Mouse (Mus musculus) layer of hippocampus, postnatal 36 days (tissue): ENCODE results near the gene Tet1. TPM values are rescaled to one million over a fixed set of nuclear protein-coding genes. Genes with fewer than 3 reads are reported as not detected.
A peak's percentile ranks its signal among the peaks of the same experiment; 100 is the strongest.

Source experiments
- DNase-seq, 2 experiments: peaks; one replicate each; pipeline ENCODE4 v3.0.0; 2022
- total RNA-seq, 2 experiments: library from RNA; stranded (reverse); gene quantifications; 2 replicates each; pipeline ENCODE4 v1.2.3; 2021

Tet1 gene
- total RNA-seq, 2 experiments from 2014 or later: 17.0 to 19.4 TPM

DNA sequence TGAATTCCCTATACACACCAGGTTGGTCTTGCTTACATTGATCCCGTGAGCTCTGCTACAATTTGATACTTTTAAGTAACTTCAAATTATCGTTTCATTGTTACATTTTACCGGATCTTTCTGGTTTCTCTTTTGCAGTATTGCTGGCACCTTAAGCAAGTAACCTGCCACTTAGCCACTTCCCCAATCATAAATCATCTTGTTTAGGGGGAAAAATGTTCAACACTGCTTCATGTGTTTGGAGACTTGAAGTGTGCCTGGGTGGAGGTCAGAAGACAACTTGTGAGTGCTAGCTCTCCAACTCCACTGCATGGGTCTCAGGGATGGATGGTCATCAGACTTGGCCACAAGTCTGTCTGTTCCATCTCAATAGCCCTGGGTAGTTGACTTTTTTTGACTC, 17.8 kb downstream of the Tet1 start:
- DNase-seq: no peak

DNA sequence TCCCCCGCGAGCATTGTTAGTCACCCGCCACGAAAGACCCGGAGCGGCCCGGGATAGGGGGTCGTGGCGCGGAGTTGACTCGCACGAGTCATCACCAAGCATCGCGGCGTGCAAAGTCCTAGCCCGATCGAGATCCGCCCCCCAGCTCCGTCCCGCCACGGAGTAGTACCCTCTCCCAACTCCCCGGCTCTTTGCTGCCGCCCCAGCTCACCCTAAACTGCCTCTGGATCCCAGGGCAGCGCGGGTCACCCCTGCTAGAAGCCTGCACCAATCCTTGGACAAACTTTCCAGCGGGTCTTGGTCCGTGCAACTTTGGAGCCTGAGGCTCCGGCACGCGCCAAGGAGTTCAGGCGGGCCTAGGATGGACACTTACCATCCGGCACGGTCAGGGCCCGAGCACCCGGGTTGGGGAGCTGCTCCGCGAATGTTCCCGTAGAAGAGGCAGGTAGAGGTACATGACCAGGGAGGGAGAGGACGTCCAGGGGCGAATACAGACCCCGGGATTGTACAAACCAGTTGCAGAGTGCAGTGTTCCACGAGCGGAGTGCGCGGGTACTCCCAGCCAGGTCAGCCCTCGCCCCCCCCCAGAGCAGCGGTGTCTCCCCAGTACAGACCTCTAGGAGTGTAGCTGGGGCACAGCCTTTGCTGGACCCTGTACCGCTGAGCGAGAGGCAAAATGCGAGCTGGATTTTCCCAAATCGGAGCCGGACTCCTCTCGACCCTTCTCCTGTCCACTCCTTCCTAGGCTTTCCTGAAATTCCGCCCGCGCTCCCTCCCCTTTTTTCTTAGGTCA, 21.8 kb downstream of the Tet1 start:
- DNase-seq: peak; percentile 4 to 19

DNA sequence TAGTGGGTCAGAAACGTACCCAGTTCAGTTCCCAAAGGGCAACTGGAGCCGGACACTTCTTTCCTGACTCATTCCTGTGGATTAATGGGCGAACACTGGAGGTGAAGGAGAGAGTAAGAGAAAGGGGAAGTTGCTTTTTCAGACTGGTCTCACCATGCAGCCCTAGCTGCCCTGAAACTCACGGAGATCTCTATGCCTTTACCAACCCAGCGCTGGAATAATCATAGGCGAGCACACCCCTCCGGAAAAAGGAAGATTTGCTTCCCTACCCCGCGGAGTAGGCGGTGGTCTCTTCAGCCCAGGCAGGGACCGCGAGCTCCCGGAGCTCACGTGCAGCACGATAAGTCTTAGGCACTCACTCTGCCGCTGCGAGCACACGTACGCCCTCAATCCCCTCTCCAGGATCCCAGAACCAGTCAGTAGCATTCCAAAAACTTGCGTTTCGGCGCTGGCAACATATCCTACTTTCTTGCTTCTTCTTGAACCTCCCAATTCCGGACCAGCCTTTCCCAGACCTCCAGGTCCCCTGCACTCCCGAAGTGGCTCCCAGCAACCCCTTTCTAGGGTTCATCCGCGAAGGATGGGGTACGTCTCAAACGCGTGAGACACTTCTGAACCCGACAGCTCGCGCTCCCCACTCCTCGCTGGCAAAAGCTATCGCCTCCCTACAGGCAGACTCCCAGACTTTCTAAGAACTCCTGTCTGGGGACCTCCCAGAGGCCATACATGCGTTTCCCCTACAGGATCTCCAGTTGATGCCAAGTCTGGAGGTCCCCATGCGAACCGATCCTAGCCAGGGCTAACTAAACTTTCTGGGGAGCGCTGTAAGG, 22.6 kb downstream of the Tet1 start:
- no peak for DNase-seq

DNA sequence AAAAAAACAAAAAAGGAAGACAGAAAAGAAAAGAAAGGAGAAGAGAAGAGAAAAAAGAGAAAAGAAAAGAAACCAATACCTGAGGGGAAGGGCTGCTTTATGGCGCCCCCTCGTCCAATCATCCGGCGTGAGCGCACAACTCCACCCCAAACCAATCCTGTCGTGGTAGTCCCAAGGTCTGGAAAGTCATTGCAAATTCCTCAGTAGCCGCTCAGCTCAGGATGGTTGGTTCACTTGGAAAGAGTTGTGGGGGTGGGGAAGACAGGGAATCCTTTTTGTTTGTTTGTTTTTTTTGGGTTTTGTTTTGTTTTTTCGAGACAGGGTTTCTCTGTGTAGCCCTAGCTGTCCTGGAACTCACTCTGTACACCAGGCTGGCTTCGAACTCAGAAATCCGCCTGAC, 23.3 kb downstream of the Tet1 start:
- DNase-seq: no peak

DNA sequence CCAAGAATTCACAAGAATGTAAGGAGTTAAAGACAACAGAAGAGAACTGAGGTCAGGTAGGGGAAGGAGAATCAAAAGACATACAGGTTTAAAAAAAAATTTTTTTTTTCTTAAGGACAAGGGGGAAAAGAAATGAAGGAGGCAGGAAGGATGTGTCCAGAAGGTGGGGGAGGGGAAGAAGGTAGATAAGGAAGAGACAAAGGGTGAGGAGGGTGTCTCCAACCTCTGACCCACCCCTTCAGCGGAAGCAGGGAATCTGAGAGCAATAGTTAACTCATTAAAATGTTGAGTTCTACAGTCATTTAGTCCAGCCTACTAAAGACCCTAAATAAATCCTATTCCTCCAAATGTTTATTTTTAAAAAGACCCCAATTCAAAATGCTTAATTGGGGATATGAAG, 24.3 kb downstream of the Tet1 start:
- no peak for DNase-seq

DNA sequence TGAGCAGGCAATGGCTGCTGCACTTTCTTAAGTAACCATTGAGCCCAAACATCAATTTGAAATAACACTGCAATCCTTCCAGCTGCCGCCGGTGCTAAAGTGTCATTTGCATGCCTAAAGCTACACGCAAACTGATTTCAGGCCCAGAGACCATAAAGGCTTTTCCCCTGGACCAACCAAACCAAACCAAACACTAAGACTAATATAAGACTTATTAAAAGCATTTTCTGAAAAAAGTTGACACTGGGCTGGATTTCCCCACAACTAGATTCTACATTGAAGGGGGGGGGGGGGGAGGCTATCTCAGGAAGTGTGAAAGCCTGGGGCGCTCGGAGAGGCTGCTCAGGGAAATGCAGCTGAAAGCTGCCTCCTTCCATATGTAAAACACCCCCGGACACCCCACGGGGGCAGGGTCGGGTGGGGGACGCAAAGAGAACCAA, 24.8 kb downstream of the Tet1 start:
- no peak for DNase-seq

DNA sequence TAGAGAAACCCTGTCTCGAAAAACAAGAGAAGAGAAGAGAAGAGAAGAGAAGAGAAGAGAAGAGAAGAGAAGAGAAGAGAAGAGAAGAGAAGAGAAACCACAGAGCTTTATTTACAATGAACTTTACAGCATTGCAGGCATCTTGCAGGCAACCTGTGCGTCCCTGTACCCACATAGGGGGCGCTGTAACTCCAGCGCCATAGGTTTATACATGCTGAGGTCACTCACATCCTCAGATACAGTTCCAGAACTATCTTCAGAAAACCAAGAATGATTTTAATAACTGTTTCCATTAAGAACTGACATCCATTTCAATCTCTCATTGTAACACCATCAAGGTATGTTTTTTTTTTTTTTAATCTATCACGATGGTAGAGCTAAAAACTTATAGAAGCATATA, 27.6 kb downstream of the Tet1 start:
- DNase-seq: no peak

DNA sequence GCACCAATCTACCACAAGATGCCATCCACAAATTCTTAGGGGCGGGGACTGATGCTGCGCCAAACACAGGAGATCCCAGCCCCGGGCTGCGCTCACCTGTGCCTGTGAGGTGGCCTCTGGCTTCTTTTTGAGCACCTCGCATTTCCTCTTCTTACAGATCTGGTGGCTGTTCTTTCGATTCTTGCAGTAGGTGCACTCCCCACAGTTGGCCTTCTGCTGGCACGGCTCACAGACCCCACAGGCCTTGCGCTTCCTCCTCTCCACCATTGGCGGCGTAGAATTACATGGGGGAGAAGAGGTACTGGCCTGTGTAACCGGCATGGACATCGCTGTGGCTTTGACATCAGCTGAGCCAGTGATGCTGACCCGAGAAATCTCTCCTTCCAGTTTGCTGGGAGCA, 30.7 kb downstream of the Tet1 start:
- no peak for DNase-seq

DNA sequence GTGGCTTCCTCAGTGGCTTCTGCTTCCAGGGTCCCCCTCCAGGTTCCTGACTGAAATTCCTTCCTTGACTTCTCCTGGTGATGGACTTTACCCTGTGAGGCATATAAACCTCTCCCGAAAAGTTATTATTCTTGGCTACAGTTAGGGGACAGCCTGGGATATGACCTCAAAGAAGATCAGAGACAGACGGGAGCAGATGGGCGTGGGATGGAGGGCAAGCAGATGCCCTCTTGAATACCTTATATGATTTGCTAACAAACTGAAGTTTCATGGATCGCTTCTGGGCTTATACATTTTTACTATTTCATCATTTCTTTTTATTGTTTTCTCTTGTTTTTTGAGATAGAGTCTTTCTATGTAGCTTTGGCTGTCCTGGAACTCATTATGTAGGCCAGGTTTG, 33.2 kb downstream of the Tet1 start:
- no peak for DNase-seq

DNA sequence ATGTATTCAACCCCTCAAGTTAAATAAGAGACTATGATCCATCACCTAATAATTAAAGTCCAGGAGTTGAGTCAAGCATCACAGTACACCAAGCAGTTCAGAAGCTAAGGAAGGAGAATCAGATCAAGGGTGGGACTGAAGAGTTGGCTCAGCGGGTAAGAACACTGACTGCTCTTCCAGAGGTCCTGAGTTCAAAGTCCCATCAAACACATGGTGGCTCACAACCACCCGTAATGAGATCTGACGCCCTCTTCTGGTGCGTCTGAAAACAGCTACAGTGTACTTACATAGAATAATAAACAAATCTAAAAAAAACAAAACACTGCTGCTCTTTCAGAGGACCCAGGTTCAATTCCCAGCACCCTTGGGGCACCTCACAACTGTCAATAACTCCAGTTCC, 34.0 kb downstream of the Tet1 start:
- DNase-seq: no peak

DNA sequence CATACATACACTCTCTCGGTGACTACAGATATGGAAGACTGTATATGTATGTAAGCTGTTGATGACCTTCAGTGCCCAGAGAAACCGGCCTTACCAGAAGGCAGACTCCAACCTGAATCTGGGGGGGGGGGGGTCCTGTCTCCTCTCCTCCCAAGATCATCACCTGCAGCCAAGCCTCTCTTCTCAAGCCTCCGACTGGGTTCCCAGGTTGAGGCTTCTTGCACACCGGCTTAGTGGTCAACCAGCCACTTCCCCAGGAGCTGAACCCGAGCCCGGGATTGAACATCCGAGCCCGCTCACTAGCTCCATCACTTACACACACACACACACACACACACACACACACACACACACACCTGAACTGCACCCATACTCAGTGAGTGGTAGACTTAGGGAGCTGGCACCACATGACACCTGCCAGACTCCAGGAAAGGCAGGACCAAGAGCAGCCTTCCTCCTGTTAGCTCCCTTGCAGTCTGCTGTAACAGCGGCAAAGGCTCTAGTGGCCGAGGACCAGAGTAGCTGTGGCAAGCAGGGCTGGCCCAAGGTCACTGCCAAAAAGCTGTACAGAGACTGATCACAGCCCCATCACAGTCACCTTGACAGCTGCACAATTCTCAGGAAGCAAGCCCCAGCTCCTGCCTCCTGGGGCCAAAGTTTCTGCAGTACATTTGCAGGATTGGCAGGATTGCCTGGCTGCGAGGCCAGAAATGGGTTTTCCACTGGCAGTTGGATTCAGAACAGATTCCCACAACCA, 42.6 kb downstream of the Tet1 start:
- DNase-seq: peak; percentile 49 to 51

DNA sequence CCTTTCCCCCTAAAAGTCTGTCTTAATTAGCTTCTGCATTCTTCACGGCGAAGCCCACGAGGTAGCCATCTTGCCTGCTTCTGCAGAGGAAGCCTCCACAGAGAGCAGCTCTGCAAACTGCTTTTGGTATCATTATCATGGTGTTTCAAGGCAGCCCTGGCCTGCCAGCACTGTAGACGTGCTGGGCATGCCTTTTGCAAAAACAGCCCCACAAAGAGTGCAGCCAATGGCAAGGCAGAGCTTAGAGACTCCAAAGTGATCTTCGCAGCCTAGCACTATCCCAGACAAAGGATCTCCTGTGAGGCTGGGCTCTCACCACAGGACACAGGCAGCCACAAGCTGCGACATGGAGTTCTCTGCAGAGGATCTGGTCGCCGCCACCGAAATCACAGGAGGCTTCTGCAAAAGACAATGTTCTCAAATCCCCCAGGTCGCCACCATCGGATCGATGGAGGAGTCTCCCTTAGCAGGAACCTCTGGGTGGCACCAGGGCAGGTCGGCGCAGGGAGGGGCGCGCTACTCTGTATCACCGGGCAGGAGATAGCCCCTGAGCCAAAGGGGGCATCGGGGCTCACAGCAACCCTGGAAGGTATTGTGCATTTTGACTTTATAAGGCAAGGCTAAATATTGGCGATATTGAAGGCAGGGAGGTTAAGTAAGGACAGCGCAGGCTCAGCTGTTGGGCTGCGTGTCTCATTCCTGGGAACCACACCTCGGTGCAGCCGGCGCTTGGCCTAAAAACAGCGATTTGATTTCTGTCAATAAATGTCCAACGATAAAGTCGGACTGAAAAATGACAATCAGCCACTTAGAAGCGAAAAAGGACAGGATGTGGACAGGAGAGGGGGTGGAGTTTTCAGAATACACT, 43.4 kb downstream of the Tet1 start:
- peak; percentile 84 to 88 for DNase-seq

DNA sequence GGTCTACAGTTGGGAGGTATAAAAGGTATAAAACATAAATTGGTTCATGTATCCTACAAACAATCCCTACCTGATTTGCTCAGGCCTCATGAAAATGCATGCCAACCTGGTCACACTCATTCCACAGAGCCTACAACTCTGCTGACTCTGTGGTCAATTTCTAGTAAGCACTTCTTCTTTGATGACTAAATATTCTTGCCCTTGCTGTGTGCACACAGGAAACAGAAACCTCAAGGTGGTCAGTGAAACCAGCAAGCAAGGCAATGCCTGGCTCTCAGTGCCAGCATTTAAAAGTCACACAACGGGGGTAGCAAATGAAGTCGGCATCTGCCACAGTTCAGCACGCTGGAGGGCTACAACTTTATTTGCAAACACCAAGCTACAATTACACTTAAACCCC, 45.2 kb downstream of the Tet1 start:
- DNase-seq: no peak

DNA sequence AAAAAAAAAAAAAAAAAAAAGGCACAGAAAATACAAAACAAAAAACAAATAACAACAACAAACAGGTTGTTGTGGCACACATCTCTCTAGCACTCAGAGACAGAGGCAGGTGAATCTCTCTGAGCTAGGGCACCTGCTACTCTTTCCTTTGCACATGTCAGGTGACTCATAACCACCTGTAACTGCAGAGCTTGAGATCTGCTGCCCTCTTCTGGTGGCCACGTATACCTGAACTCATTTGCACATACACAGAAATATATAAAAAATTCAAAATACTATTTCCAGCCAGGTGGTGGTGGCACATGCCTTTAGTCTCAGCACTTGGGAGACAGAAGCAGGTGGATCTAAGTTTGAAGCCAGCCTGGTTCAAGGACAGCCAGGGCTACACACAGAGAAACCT, 46.4 kb downstream of the Tet1 start:
- no peak for DNase-seq

DNA sequence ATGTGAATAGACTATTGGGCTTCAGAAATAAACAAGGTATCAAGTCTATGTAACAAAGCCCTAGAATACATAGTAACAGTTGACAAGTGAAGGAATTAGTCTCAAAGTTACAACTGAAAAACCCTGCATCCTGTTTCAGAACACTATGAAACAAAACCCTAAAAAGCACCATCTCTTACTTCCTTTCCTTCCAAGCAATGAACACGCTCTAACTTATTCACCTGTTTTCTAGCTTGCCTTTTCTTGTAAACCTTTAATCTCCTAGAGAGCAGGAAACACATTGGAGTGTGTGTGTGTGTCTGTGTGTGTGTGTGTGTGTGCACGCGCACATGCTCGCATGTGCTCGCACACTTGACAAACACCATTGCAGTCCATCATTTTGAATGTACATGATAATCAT, 49.8 kb downstream of the Tet1 start:
- DNase-seq: no peak

DNA sequence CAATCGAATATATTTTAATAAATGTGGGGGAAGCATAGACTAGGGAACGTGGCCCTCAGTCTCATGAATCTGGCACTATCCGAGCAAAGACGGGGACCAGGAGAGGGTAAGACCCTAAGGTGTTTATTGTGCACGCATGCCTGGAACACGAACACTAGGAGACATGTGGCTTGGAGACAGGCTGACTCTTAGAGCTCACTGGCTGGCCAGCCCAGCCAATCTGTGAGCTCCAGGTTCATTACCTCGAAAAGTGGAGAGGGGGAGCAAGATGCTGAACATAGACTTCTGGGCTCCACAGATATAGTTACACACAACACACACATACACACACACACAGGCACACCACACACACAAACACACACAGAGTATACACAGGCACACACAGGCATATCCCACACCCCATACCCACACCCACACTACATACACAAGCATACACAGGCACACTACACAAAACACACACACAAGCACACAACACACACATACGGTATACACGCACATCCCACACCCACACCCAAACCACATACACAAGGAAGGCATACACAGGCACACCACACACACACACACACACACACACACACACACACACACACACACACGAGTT, 52.0 kb downstream of the Tet1 start:
- DNase-seq: no peak

DNA sequence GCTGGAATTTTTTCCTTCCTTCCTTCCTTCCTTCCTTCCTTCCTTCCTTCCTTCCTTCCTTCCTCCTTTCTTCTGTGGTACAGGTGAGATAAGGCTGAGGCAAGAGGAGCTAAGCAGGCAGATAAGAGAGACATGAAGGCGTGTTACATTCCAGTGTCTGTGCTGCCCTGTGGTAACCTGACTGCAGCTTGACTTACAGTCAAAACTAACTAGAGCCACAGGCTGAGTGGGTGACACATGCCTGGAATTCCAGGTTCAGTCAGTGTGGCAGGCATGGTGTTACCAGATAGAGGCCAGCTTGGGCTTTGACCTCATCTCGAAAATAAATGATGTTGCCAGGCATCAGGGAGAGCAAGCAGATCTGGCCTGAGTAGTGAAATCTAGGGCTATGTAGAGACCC, 53.8 kb downstream of the Tet1 start:
- DNase-seq: no peak

DNA sequence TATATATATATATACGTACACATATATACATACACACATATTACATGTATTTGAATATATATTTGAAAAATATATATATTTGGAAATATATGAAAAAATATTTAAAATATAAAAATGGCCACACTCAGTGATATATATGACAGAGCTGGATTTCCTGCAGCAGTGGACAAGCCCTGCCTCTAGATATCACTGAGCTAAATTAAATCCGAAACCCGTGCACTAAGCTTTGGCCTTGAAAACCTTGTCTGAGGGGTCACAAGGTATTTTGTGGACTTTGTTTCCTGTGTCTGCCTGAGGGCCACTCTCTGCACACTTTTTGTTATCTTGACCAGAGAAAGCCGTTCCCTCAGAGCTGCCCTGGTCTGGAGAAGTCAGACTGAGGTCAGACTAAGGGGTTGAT, 54.2 kb downstream of the Tet1 start:
- no peak for DNase-seq

DNA sequence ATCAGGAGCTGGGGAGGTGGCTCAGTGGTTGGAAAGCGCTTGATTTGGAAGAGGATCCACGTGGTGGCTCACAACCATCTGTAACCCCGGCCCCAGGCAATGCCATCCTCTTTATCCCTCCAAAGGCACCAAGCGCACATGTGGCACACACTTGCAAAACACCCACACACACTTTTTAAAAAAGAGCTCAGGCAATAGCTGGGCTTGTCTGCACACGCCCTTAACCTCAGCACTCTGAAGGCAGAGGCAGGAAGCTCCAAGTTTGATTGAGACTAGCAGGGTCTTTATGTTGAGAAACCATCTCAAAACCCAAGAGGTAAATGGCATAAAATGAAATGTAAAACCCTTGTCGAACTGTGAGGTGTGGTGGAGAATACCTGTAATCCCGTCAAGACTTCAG, 57.2 kb downstream of the Tet1 start:
- DNase-seq: no peak

DNA sequence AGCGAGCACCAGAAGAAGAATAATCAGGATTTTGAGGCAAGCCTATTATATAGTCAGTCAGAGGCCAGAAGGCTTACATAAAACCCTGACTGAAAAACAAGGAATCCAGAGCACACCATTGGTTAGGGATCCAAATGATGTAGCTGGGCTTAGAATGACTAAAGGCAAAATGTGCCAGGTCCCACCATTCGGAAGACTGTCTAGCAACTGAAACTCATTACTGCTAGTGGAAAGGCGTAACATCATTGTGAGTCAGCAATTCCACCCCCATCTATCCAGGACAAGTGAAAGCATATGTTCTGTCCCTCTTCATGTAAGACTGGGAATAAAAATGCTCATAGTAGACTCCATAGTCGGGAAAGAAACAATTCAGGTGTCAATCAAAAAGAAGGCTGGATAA, 57.8 kb downstream of the Tet1 start:
- DNase-seq: peak; percentile 34 to 51

DNA sequence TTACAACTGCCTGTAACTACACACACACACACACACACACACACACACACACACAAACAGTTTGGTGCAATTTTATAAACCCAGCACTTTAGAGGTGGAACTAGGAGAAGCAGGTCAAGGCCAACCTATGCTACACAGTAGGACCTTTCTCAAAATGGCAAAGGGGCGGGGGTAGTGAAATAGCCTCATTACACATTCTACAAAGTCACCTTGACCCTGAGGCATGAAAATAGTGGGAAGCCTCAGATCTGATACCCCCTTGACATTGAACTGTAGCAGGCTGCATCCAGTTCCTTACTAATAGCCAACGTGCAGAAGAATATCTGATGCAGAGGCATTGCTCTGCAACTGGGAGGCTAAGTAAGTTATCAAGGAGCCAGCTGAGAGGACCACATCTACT, 60.0 kb downstream of the Tet1 start:
- no peak for DNase-seq
